Mouse (Mus musculus): ENCODE measurements around the gene Kctd5. TPM values are rescaled to one million over a fixed set of nuclear protein-coding genes. Genes with fewer than 3 reads are reported as not detected.

Gene Kctd5
- polyA plus RNA-seq, 1 experiment, result 23.5 TPM

- TF ChIP-seq POLR2A (IDR thresholded peaks at IDR 0.05; ENCODE audit: extremely low read depth, insufficient read depth, low read length) (no peak), CTCF (IDR thresholded peaks at IDR 0.05; ENCODE audit: extremely low read depth, insufficient read depth, low read length) (no peak)
- no peak overlapping the region for H3K4me3 ChIP-seq (ENCODE audit: insufficient read depth, low read length)
- peaks cover 5% of the 10 kb centered on the region; the same call in 1 of the 2 replicates for H3K4me1 ChIP-seq (ENCODE audit: control insufficient read depth, insufficient read depth, low read length)
- H3K27ac ChIP-seq (ENCODE audit: insufficient read depth, low read length), result no peak overlapping the region
Measured at GRCm38 (mm10) chr17:23998383-23998782, 74.9 kb downstream of the Kctd5 start.

- Histone ChIP-seq H3K4me1 (ENCODE audit: control insufficient read depth, insufficient read depth, low read length) (peaks cover 5% of the 10 kb centered on the region; the same call in 1 of the 2 replicates), H3K27ac (ENCODE audit: insufficient read depth, low read length) (no peak within 1 kb of the TSS), H3K4me3 (ENCODE audit: insufficient read depth, low read length) (no peak within 1 kb of the TSS)
- TF ChIP-seq POLR2A (IDR thresholded peaks at IDR 0.05; ENCODE audit: extremely low read depth, insufficient read depth, low read length), result no peak
- no peak for TF ChIP-seq CTCF (IDR thresholded peaks at IDR 0.05; ENCODE audit: extremely low read depth, insufficient read depth, low read length)
Measured at GRCm38 (mm10) chr17:23997901-23998300, 75.4 kb downstream of the Kctd5 start, which contains the start of gene Prss22. TSS of gene Prss22 (minus strand) at chr17:23998100.

Other genes starting within 250 kb of the Kctd5 start
- gene Elob, start 244.3 kb downstream of the Kctd5 start, polyA plus RNA-seq (2012; rRNA removed), result 547 and 628 TPM in 2 replicates
- gene Prss33, start 237.4 kb downstream of the Kctd5 start, polyA plus RNA-seq (2012; rRNA removed), result not detected in 2 replicates
- not detected in 2 replicates for gene Prss32, start 229.6 kb downstream of the Kctd5 start, polyA plus RNA-seq (2012; rRNA removed)
- gene Prss41, start 229.3 kb downstream of the Kctd5 start, polyA plus RNA-seq (2012; rRNA removed), result 0.23 and 0.29 TPM in 2 replicates
- not detected in 2 replicates for gene Prss21, start 205.4 kb downstream of the Kctd5 start, polyA plus RNA-seq (2012; rRNA removed)
- not detected in 2 replicates for gene Dcpp1, start 192.6 kb downstream of the Kctd5 start, polyA plus RNA-seq (2012; rRNA removed)
- gene Dcpp2, start 192.6 kb downstream of the Kctd5 start, polyA plus RNA-seq (2012; rRNA removed), result not detected in 2 replicates
- not detected in 2 replicates for gene Dcpp3, start 156.0 kb downstream of the Kctd5 start, polyA plus RNA-seq (2012; rRNA removed)
- not detected in 2 replicates for gene Sbp, start 131.8 kb downstream of the Kctd5 start, polyA plus RNA-seq (2012; rRNA removed)
- gene Sbpl, start 118.2 kb downstream of the Kctd5 start, polyA plus RNA-seq (2012; rRNA removed), result not detected in 2 replicates
- gene Prss30, start 92.9 kb downstream of the Kctd5 start, polyA plus RNA-seq (2012; rRNA removed), result 0.46 and 0.47 TPM in 2 replicates
- gene Prss22, start 75.4 kb downstream of the Kctd5 start, polyA plus RNA-seq (2012; rRNA removed), result 1.6 and 1.7 TPM in 2 replicates
- 0.08 TPM in 1 of 2 replicates, not detected in the other for gene Prss27, start 35.3 kb downstream of the Kctd5 start, polyA plus RNA-seq (2012; rRNA removed)
- gene Pdpk1, start 77.4 kb upstream of the Kctd5 start, polyA plus RNA-seq (2012; rRNA removed), result 42.5 and 44.8 TPM in 2 replicates
- 33.6 and 36.5 TPM in 2 replicates for gene Amdhd2, start 90.3 kb upstream of the Kctd5 start, polyA plus RNA-seq (2012; rRNA removed)
- gene Atp6v0c, start 96.2 kb upstream of the Kctd5 start, polyA plus RNA-seq (2012; rRNA removed), result 2,699 and 2,818 TPM in 2 replicates
- gene Tbc1d24, start 132.1 kb upstream of the Kctd5 start, polyA plus RNA-seq (2012; rRNA removed), result 62.7 and 72.7 TPM in 2 replicates
- 5.5 and 6.8 TPM in 2 replicates for gene Ntn3, start 136.0 kb upstream of the Kctd5 start, polyA plus RNA-seq (2012; rRNA removed)
- gene Tedc2, start 147.4 kb upstream of the Kctd5 start, polyA plus RNA-seq (2012; rRNA removed), result 17.0 and 19.0 TPM in 2 replicates
- 4.4 and 4.8 TPM in 2 replicates for gene Ccnf, start 178.0 kb upstream of the Kctd5 start, polyA plus RNA-seq (2012; rRNA removed)

All from cortical plate, adult 2 months (tissue).